ENCODE assay signal across 8 mouse cellular contexts in genomic region chr9:63059234-63059842, GRCm38 (mm10).
A peak's percentile ranks its signal among the peaks of the same experiment; 100 is the strongest.
DNase-seq lines count a peak whose midpoint lies in the region; ATAC-seq lines count a peak whose summit lies in the region.

No protein-coding gene starts in this region.

- H3K27me3 ChIP-seq in embryonic facial prominence, embryonic 14.5 days (replicated peaks; ENCODE audit: control insufficient read depth, insufficient read depth, low read length) = no peaks in the 10 kb centered on the region
- H3K27me3 ChIP-seq in midbrain, embryonic 14.5 days (ENCODE audit: control insufficient read depth, insufficient read depth, low read length) = no peaks in the 10 kb centered on the region
- H3K27me3 ChIP-seq in stomach, embryonic 14.5 days (ENCODE audit: control insufficient read depth, insufficient read depth, low read length) = no peaks in the 10 kb centered on the region

- WGBS in embryonic facial prominence, embryonic 14.5 days = 3% methylated on average over 10 of the region's 10 CpGs
- 1% methylated on average over 10 of the region's 10 CpGs for WGBS in midbrain, embryonic 14.5 days
- 2% methylated on average over 10 of the region's 10 CpGs for WGBS in stomach, embryonic 14.5 days

- peak overlapping the region; percentile 42 for H3K4me2 ChIP-seq in embryonic facial prominence, embryonic 14.5 days (ENCODE audit: low read depth, low read length)
- peak overlapping the region; percentile 38 for H3K4me2 ChIP-seq in midbrain, embryonic 14.5 days (ENCODE audit: low read length)
- peak overlapping the region; percentile 41 for H3K4me2 ChIP-seq in stomach, embryonic 14.5 days (replicated peaks; ENCODE audit: low read depth, low read length)

- ATAC-seq in embryonic facial prominence, embryonic 14.5 days (ENCODE audit: low read depth) = peak; percentile 93
- peak; percentile 84 for ATAC-seq in midbrain, embryonic 14.5 days (ENCODE audit: low FRiP score, low TSS enrichment)
- ATAC-seq in stomach, embryonic 14.5 days (ENCODE audit: insufficient number of reproducible peaks, insufficient read depth, low FRiP score, low read depth) = peak; percentile 83; the same call in 1 of the 2 replicates
- ATAC-seq in activated CD4-positive, CD25-positive, alpha-beta regulatory T cell, adult 4 months = no peak

- peak; percentile 36 for DNase-seq in brain, embryonic 18.5 days (ENCODE audit: low read depth, low spot score)
- peak; percentile 90 for DNase-seq in embryonic facial prominence, embryonic 14.5 days (ENCODE audit: low spot score)
- DNase-seq in heart, adult 8-10 months (ENCODE audit: low spot score) = peak; percentile 49
- peak; percentile 63 for DNase-seq in kidney, adult 18-20 months
- peak; percentile 83 to 96 for DNase-seq in left cerebral cortex, postnatal 25 days (ENCODE audit: low spot score in 2 of 2)
- peak; percentile 85 for DNase-seq in midbrain, embryonic 14.5 days

- peak overlapping the region; percentile 4; the same call in 1 of the 2 replicates for H3K27ac ChIP-seq in embryonic facial prominence, embryonic 14.5 days (replicated peaks; ENCODE audit: low read depth, low read length)
- H3K27ac ChIP-seq in midbrain, embryonic 14.5 days (replicated peaks; ENCODE audit: low read depth, low read length) = peak overlapping the region; percentile 10
- peak overlapping the region; percentile 48; the same call in 1 of the 2 replicates for H3K27ac ChIP-seq in stomach, embryonic 14.5 days (ENCODE audit: low read length)

- intact Hi-C loops in left cerebral cortex, postnatal 25 days (cut with DNase I) = loop anchor here (1.0 to 5.0 kb wide), 5 partner anchors 11 to 134 kb away; no protein-coding TSS in a partner anchor

- H3K4me1 ChIP-seq in embryonic facial prominence, embryonic 14.5 days (ENCODE audit: control insufficient read depth, insufficient read depth, low read length) = peaks cover 8% of the 10 kb centered on the region; the same call in 1 of the 2 replicates
- peaks cover 14% of the 10 kb centered on the region for H3K4me1 ChIP-seq in midbrain, embryonic 14.5 days (ENCODE audit: control insufficient read depth, insufficient read depth, low read length)
- H3K4me1 ChIP-seq in stomach, embryonic 14.5 days (ENCODE audit: control insufficient read depth, insufficient read depth, low read length) = peaks cover 13% of the 10 kb centered on the region

- no peaks in the 10 kb centered on the region for H3K36me3 ChIP-seq in embryonic facial prominence, embryonic 14.5 days (ENCODE audit: control insufficient read depth, insufficient read depth, low read length)
- no peaks in the 10 kb centered on the region for H3K36me3 ChIP-seq in midbrain, embryonic 14.5 days (ENCODE audit: control insufficient read depth, insufficient read depth, low read length)
- no peaks in the 10 kb centered on the region for H3K36me3 ChIP-seq in stomach, embryonic 14.5 days (ENCODE audit: control insufficient read depth, insufficient read depth, low read length)

- H3K9ac ChIP-seq in embryonic facial prominence, embryonic 14.5 days (ENCODE audit: low read depth, low read length) = 0 out of 2 replicates have a peak overlapping the region, but pooled peaks have one; percentile 9
- H3K9ac ChIP-seq in midbrain, embryonic 14.5 days (replicated peaks; ENCODE audit: low read length) = peak overlapping the region; percentile 23; the same call in 1 of the 2 replicates
- 0 out of 2 replicates have a peak overlapping the region, but pooled peaks have one; percentile 10 for H3K9ac ChIP-seq in stomach, embryonic 14.5 days (replicated peaks; ENCODE audit: low read depth, low read length)

- H3K9me3 ChIP-seq in embryonic facial prominence, embryonic 14.5 days (ENCODE audit: control insufficient read depth, low read length) = peaks cover 8% of the 10 kb centered on the region; the same call in 1 of the 2 replicates
- H3K9me3 ChIP-seq in midbrain, embryonic 14.5 days (ENCODE audit: control insufficient read depth, low read length) = peaks cover 6% of the 10 kb centered on the region
- H3K9me3 ChIP-seq in stomach, embryonic 14.5 days (ENCODE audit: control insufficient read depth, low read depth, low read length) = peaks cover 6% of the 10 kb centered on the region; the same call in 1 of the 2 replicates

- H3K4me3 ChIP-seq in embryonic facial prominence, embryonic 14.5 days (ENCODE audit: low read depth, low read length) = peak overlapping the region; percentile 5
- H3K4me3 ChIP-seq in midbrain, embryonic 14.5 days (replicated peaks; ENCODE audit: low read depth, low read length) = no peak overlapping the region
- no peak overlapping the region for H3K4me3 ChIP-seq in stomach, embryonic 14.5 days (ENCODE audit: low read depth, low read length)

Comparison
In these comparisons a context has a peak if more than half of its experiments do, and no peak if none do; other contexts are left out.
1. DNase-seq: peak in every context shown above with its lines; median percentile 90 in embryonic facial prominence, embryonic 14.5 days; 90 in left cerebral cortex, postnatal 25 days; 85 in midbrain, embryonic 14.5 days; 63 in kidney, adult 18-20 months; 49 in heart, adult 8-10 months; 36 in brain, embryonic 18.5 days.